ENCODE assay signal across 24 mouse cellular contexts in the genomic region with DNA sequence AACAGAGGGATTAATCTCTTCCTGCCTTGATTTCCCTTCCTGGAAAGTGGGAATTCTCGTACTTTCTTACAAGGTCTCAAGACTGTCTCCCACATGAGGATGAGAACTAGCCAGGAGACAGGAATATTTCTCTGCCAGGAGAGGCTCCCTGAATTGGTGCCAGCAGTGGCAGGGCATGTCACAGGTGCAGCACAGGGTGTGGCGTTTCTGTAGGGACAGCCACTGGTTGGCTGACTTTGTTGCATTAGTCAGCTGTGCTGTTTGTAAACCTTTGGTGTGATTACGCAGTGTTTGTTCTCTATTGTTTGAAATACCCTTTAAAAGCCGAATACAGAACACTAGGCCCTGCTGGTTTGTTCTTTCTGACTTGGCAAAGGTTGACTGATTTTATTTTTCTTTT. TPM values are rescaled to one million over a fixed set of nuclear protein-coding genes. Genes with fewer than 3 reads are reported as not detected.
DNase-seq lines count a peak whose midpoint lies in the region; TF ChIP-seq lines count a peak whose summit lies in the region.
"Had no signal": no experiment of that assay in that cellular context is flagged by ENCODE, and none has a peak within 500 bp of the region (broad histone marks: within the 10 kb centered on the region; RNA-seq: fewer than 3 reads in every experiment).

No protein-coding gene starts in this region.

- TF ChIP-seq CTCF in kidney, adult 2 months (conservative IDR thresholded peaks at IDR 0.05; ENCODE audit: insufficient read depth, insufficient read length, low read depth, low read length) = no peak

- no peaks in the 10 kb centered on the region for H3K4me1 ChIP-seq in kidney, adult 2 months (ENCODE audit: control insufficient read depth, insufficient read depth, low read length)
- H3K4me1 ChIP-seq: forebrain, embryonic 10.5 days; forebrain, embryonic 13.5 days; heart, embryonic 12.5 days; heart, embryonic 15.5 days; hindbrain, embryonic 10.5 days; hindbrain, embryonic 13.5 days; intestine, embryonic 15.5 days had no signal

- H3K36me3 ChIP-seq in kidney, adult 2 months (ENCODE audit: control insufficient read depth, insufficient read depth, low read length) = no peaks in the 10 kb centered on the region
- H3K36me3 ChIP-seq: forebrain, embryonic 10.5 days; G1E; heart, embryonic 12.5 days; heart, embryonic 15.5 days; hindbrain, embryonic 10.5 days; hindbrain, embryonic 13.5 days; intestine, embryonic 15.5 days had no signal

- peak; percentile 55 for DNase-seq in cerebellum, postnatal 14 days
- DNase-seq in cerebellum, adult 9-10 months = no peak
- peak; percentile 15 for DNase-seq in kidney, adult 2 months
- no peak for DNase-seq in kidney, postnatal 36 days
- peak; percentile 24 for DNase-seq in urinary bladder, postnatal 14 days (ENCODE audit: low spot score)
- DNase-seq in urinary bladder, postnatal 4 days (ENCODE audit: low spot score in 2 of 2) = no peak
- DNase-seq: adrenal gland, postnatal 10 days; adrenal gland, postnatal 36 days; B cell, adult 2 months; cerebellum, adult 11 months; gastrocnemius, postnatal 10 days; gastrocnemius, postnatal 36 days; heart, postnatal 10 days; heart, postnatal 36 days had no signal

- TF ChIP-seq POLR2A in kidney, adult 2 months (IDR thresholded peaks at IDR 0.05; ENCODE audit: low read depth, low read length) = no peak

- no peak overlapping the region for H3K4me3 ChIP-seq in kidney, adult 2 months (ENCODE audit: insufficient read depth, low read depth, low read length)
- H3K4me3 ChIP-seq: forebrain, embryonic 10.5 days; forebrain, embryonic 13.5 days; heart, embryonic 12.5 days; heart, embryonic 15.5 days; hindbrain, embryonic 10.5 days; hindbrain, embryonic 13.5 days; intestine, embryonic 15.5 days had no signal

- no peaks in the 10 kb centered on the region for H3K27me3 ChIP-seq in kidney, adult 2 months (replicated peaks; ENCODE audit: control insufficient read depth, insufficient read depth, low read length)
- H3K27me3 ChIP-seq: CH12.LX; forebrain, embryonic 13.5 days; heart, embryonic 12.5 days; heart, embryonic 15.5 days; hindbrain, embryonic 13.5 days; intestine, embryonic 15.5 days; Patski had no signal

- H3K27ac ChIP-seq in kidney, adult 2 months (ENCODE audit: insufficient read depth, low read depth, low read length) = no peak overlapping the region
- H3K27ac ChIP-seq: forebrain, embryonic 10.5 days; forebrain, embryonic 13.5 days; heart, embryonic 15.5 days; hindbrain, embryonic 10.5 days; hindbrain, embryonic 13.5 days; intestine, embryonic 15.5 days had no signal

- 72% methylated on average over 4 of the region's 4 CpGs for WGBS in kidney, adult 2 months

RNA-seq across cellular contexts. Expression of a gene that starts 11.8 kb away (rescaled TPM):
- polyA plus RNA-seq in kidney, adult 2 months (2012; rRNA removed) = 5.1 and 6.4 TPM in 2 replicates
- polyA plus RNA-seq: forebrain, embryonic 10.5 days; forebrain, embryonic 13.5 days; G1E had no signal

Comparison
In these comparisons a context has a peak if more than half of its experiments do, and no peak if none do; other contexts are left out.
1. DNase-seq: peak in cerebellum, postnatal 14 days (2 of 2), kidney, adult 2 months (single experiment) and urinary bladder, postnatal 14 days (single experiment); none in cerebellum, adult 9-10 months (single experiment), kidney, postnatal 36 days (0 of 2) and urinary bladder, postnatal 4 days (0 of 2).